Mouse (Mus musculus) MEL (cell line): ENCODE measurements around the gene Xrcc1. TPM values are rescaled to one million over a fixed set of nuclear protein-coding genes. Genes with fewer than 3 reads are reported as not detected.

ENCODE experiments used
- DNase-seq: peaks from one replicate; pipeline ENCODE4 v3.0.0; 2011; ENCODE audit warnings: low read depth, low spot score
- H3K27ac ChIP-seq: 2 replicates; pipeline ENCODE4 v1.5.1; 2012; ENCODE audit warnings: low read depth, mild to moderate bottlenecking, control low read depth, low read length, moderate library complexity; ENCODE audit not compliant: control insufficient read depth
- H3K27me3 ChIP-seq, 2 experiments: fragments of 150-350 bp in 1 of 2; sonication (generic) in 1 of 2; 2 replicates each; pipeline ENCODE4 v1.6.1; 2012; ENCODE audit warnings: low read length in 2 of 2, mild to moderate bottlenecking in 2 of 2, improper control_type of control experiment in 1 of 2, moderate library complexity in 1 of 2; ENCODE audit not compliant: insufficient read depth in 2 of 2, control insufficient read depth in 1 of 2
- H3K36me3 ChIP-seq, 2 experiments: 2 replicates each; pipeline ENCODE4 v1.6.1; 2012 to 2014; ENCODE audit warnings: low read length in 2 of 2, improper control_type of control experiment in 1 of 2, inconsistent platforms in 1 of 2, mild to moderate bottlenecking in 1 of 2; ENCODE audit not compliant: insufficient read depth in 2 of 2, control insufficient read depth in 1 of 2
- H3K4me1 ChIP-seq, 2 experiments: fragments of 150-350 bp in 1 of 2; sonication (generic) in 1 of 2; 2 replicates each; pipeline ENCODE4 v1.6.1; 2012; ENCODE audit warnings: low read length in 2 of 2, improper control_type of control experiment in 1 of 2, mild to moderate bottlenecking in 1 of 2; ENCODE audit not compliant: insufficient read depth in 2 of 2, control insufficient read depth in 1 of 2
- H3K4me3 ChIP-seq, 2 experiments: fragments of 150-350 bp in 1 of 2; sonication (generic) in 1 of 2; 2 replicates each; pipeline ENCODE4 v1.5.1; 2012; ENCODE audit warnings: low read depth in 2 of 2, low read length in 2 of 2, mild to moderate bottlenecking in 2 of 2, moderate library complexity in 2 of 2, control low read depth in 1 of 2, improper control_type of control experiment in 1 of 2; ENCODE audit not compliant: control insufficient read depth in 1 of 2, insufficient read depth in 1 of 2
- H3K79me2 ChIP-seq: 2 replicates; pipeline ENCODE4 v1.6.1; 2012; ENCODE audit warnings: mild to moderate bottlenecking, low read length, moderate library complexity; ENCODE audit not compliant: control insufficient read depth, poor library complexity, insufficient read depth
- H3K9ac ChIP-seq: 2 replicates; pipeline ENCODE4 v1.6.1; 2012; ENCODE audit warnings: low read depth, mild to moderate bottlenecking, control low read depth, low read length, moderate library complexity; ENCODE audit not compliant: control insufficient read depth, poor library complexity, severe bottlenecking
- H3K9me3 ChIP-seq: fragments of 150-350 bp; sonication (generic); replicated peaks from 2 replicates; pipeline ENCODE4 v1.6.1; 2012; ENCODE audit warnings: mild to moderate bottlenecking, low read length, improper control_type of control experiment, moderate library complexity; ENCODE audit not compliant: insufficient read depth
- BHLHE40 ChIP-seq: IDR thresholded peaks from 2 replicates; pipeline ENCODE4 v1.6.1; 2012; ENCODE audit warnings: low read depth, mild to moderate bottlenecking, inconsistent platforms, low read length, improper control_type of control experiment, borderline replicate concordance
- E2F4 ChIP-seq: IDR thresholded peaks from 2 replicates; pipeline ENCODE4 v1.6.1; 2011; ENCODE audit warnings: low read depth, low read length, improper control_type of control experiment, borderline replicate concordance
- EP300 ChIP-seq, 2 experiments: IDR thresholded peaks; 2 replicates each; pipeline ENCODE4 v1.6.1; 2011; ENCODE audit warnings: improper control_type of control experiment in 2 of 2, low read length in 2 of 2, low read depth in 1 of 2, mild to moderate bottlenecking in 1 of 2
- ETS1 ChIP-seq: IDR thresholded peaks from 2 replicates; pipeline ENCODE4 v1.6.1; 2012; ENCODE audit warnings: low read depth, mild to moderate bottlenecking, inconsistent platforms, low read length, improper control_type of control experiment, moderate library complexity
- GABPA ChIP-seq: IDR thresholded peaks from 2 replicates; pipeline ENCODE4 v1.6.1; 2012; ENCODE audit warnings: low read depth, mild to moderate bottlenecking, inconsistent platforms, low read length, improper control_type of control experiment, moderate library complexity
- JUND ChIP-seq: IDR thresholded peaks from 2 replicates; pipeline ENCODE4 v1.6.1; 2011; ENCODE audit warnings: low read depth, mild to moderate bottlenecking, improper control_type of control experiment, low read length
- KAT2A ChIP-seq: conservative IDR thresholded peaks from 2 replicates; pipeline ENCODE4 v1.6.1; 2012; ENCODE audit warnings: low read depth, low read length, improper control_type of control experiment, inconsistent platforms
- MAFK ChIP-seq: IDR thresholded peaks from 2 replicates; pipeline ENCODE4 v1.6.1; 2011; ENCODE audit warnings: low read depth, mild to moderate bottlenecking, low read length, improper control_type of control experiment, borderline replicate concordance
- MAX ChIP-seq: IDR thresholded peaks from 2 replicates; pipeline ENCODE4 v1.6.1; 2011; ENCODE audit warnings: low read length, improper control_type of control experiment
- MYC ChIP-seq: IDR thresholded peaks from 2 replicates; pipeline ENCODE4 v1.6.1; 2011; ENCODE audit warnings: low read depth, mild to moderate bottlenecking, low read length, improper control_type of control experiment, moderate library complexity
- POLR2AphosphoS2 ChIP-seq: IDR thresholded peaks from 2 replicates; pipeline ENCODE4 v1.6.1; 2011; ENCODE audit warnings: low read length, improper control_type of control experiment
- POLR2AphosphoS5 ChIP-seq: IDR thresholded peaks from 2 replicates; pipeline ENCODE4 v1.6.1; 2012; ENCODE audit warnings: low read depth, borderline replicate concordance, mild to moderate bottlenecking, inconsistent platforms, low read length, moderate library complexity, mixed read lengths
- RCOR1 ChIP-seq: IDR thresholded peaks from 2 replicates; pipeline ENCODE4 v1.6.1; 2012; ENCODE audit warnings: low read depth, mild to moderate bottlenecking, inconsistent platforms, low read length, improper control_type of control experiment
- SMC3 ChIP-seq: IDR thresholded peaks from 2 replicates; pipeline ENCODE4 v1.6.1; 2011; ENCODE audit warnings: low read depth, low read length, improper control_type of control experiment
- TAL1 ChIP-seq: IDR thresholded peaks from 2 replicates; pipeline ENCODE4 v1.6.1; 2012; ENCODE audit warnings: mild to moderate bottlenecking, inconsistent platforms, low read length, moderate library complexity, mixed read lengths
- TBP ChIP-seq: IDR thresholded peaks from 2 replicates; pipeline ENCODE4 v1.8.0; 2011; ENCODE audit warnings: low read depth, low read length, improper control_type of control experiment
- TCF12 ChIP-seq: IDR thresholded peaks from 2 replicates; pipeline ENCODE4 v1.6.1; 2014; ENCODE audit warnings: low read depth, mild to moderate bottlenecking, inconsistent platforms, low read length, improper control_type of control experiment, moderate library complexity
- USF2 ChIP-seq, 2 experiments: IDR thresholded peaks; 2 replicates each; pipeline ENCODE4 v1.6.1; 2011 to 2012; ENCODE audit warnings: improper control_type of control experiment in 2 of 2, low read length in 2 of 2, borderline replicate concordance in 1 of 2, inconsistent platforms in 1 of 2, low read depth in 1 of 2, mild to moderate bottlenecking in 1 of 2; ENCODE audit not compliant: insufficient read depth in 1 of 2
- ZMIZ1 ChIP-seq: IDR thresholded peaks from 2 replicates; pipeline ENCODE4 v1.6.1; 2012; ENCODE audit warnings: low read depth, mild to moderate bottlenecking, inconsistent platforms, low read length, improper control_type of control experiment, moderate library complexity
- polyA plus RNA-seq, 2 experiments: library from polyadenylated mRNA; stranded (reverse) in 1 of 2; unstranded in 1 of 2; fragments of >175 nt in 1 of 2; fragments of >200 nt in 1 of 2; gene quantifications; 2 replicates each; pipeline versions ENCODE4 v1.2.1 to v1.2.4; 2012; ENCODE audit warnings: low replicate concordance in 2 of 2, low read depth in 1 of 2; ENCODE audit not compliant: insufficient read length in 2 of 2, insufficient read depth in 1 of 2, missing spikeins in 1 of 2
- total RNA-seq: library from RNA; depleted of rRNA; stranded (reverse); fragments of 300-350 nt; gene quantifications from 2 replicates; pipeline ENCODE4 v1.2.3, GENCODE M21; 2012

Gene Xrcc1
- total and polyA plus RNA-seq, 3 experiments, result 97.4 to 574 (median 101) TPM

DNA sequence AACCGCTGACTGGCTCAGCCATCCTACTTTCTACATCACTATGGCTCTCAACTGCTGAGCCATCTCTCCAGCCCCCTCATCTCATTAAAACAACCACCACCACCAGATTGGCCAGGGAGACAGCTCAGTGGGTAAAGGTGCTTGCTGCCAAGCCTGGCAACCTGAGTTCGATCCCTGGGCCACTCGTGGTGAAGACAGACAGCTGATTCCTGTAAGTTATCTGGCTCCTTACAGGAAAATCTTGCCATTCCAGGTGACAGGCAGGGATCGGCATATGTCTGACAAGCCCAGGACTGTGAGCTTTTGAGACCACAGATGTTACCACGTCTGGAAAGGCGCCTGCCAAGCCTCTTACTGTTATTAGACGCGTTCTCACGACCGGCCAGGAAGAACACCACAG is 31.7 kb downstream of the Xrcc1 start:
- Histone ChIP-seq H3K4me1 (no peaks in the 10 kb centered on the region), H3K9me3 (no peaks in the 10 kb centered on the region), H3K27me3 (no peaks in the 10 kb centered on the region), H3K27ac (peak overlapping the region; percentile 98), H3K4me3 (peak overlapping the region; percentile 85 to 90), H3K9ac (peak overlapping the region; percentile 90), H3K79me2 (no peaks in the 10 kb centered on the region; the same call in 1 of the 2 replicates), H3K36me3 (no peaks in the 10 kb centered on the region)
- TF ChIP-seq POLR2AphosphoS5 (no peak), MAFK (no peak), TAL1 (no peak)
- DNase-seq, result peak; percentile 57

DNA sequence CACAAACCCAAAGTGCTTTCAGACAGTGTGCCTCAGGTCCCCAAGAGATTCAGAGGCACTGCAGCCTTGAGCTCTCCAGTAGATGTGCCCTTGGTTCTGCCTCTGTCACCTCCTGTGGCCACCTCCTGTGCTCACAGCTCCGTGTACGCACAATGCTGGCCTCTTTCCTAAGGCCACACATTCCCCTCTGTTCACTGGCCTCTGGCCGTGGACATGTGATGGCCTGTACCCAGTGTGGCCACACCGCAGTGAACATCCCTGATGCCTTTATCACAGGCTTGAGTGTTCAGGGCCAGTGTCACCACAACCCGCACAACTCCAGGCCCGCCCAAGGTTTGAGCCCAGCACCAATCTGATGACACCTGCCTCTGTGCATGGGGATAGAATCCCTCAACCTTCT is 38.8 kb downstream of the Xrcc1 start:
- DNase-seq, result no peak
- no peak for TF ChIP-seq POLR2AphosphoS2
- TF ChIP-seq E2F4, result no peak
- no peak for TF ChIP-seq KAT2A
- no peak for TF ChIP-seq TAL1
- TF ChIP-seq RCOR1, result no peak
- no peak for TF ChIP-seq USF2 (IDR thresholded peaks at IDR 0.05; ENCODE audit: borderline replicate concordance in 1 of 2, insufficient read depth in 1 of 2, low read depth in 1 of 2, low read length in 2 of 2)
- no peak for TF ChIP-seq GABPA
- no peak for TF ChIP-seq TBP
- no peak for TF ChIP-seq SMC3
- no peak for TF ChIP-seq TCF12
- no peak for TF ChIP-seq MYC
- TF ChIP-seq MAX, result no peak
- TF ChIP-seq EP300 (IDR thresholded peaks at IDR 0.05; ENCODE audit: low read depth in 1 of 2, low read length in 2 of 2), result no peak
- no peak for TF ChIP-seq ETS1
- no peak for TF ChIP-seq ZMIZ1
- no peak for TF ChIP-seq JUND
- no peak for TF ChIP-seq BHLHE40
- no peak overlapping the region for H3K9ac ChIP-seq
- H3K4me3 ChIP-seq, result no peak overlapping the region
- no peaks in the 10 kb centered on the region for H3K27me3 ChIP-seq
- H3K79me2 ChIP-seq, result no peaks in the 10 kb centered on the region
- H3K27ac ChIP-seq, result no peak overlapping the region
- no peaks in the 10 kb centered on the region for H3K9me3 ChIP-seq
- H3K4me1 ChIP-seq, result no peaks in the 10 kb centered on the region
- no peaks in the 10 kb centered on the region for H3K36me3 ChIP-seq
